Mouse (Mus musculus): ENCODE measurements around the gene Gm42372. TPM values are rescaled to one million over a fixed set of nuclear protein-coding genes. Genes with fewer than 3 reads are reported as not detected.

Gene Gm42372
- polyA plus RNA-seq, 1 experiment from 2014 or later, result 0.18 TPM

DNA sequence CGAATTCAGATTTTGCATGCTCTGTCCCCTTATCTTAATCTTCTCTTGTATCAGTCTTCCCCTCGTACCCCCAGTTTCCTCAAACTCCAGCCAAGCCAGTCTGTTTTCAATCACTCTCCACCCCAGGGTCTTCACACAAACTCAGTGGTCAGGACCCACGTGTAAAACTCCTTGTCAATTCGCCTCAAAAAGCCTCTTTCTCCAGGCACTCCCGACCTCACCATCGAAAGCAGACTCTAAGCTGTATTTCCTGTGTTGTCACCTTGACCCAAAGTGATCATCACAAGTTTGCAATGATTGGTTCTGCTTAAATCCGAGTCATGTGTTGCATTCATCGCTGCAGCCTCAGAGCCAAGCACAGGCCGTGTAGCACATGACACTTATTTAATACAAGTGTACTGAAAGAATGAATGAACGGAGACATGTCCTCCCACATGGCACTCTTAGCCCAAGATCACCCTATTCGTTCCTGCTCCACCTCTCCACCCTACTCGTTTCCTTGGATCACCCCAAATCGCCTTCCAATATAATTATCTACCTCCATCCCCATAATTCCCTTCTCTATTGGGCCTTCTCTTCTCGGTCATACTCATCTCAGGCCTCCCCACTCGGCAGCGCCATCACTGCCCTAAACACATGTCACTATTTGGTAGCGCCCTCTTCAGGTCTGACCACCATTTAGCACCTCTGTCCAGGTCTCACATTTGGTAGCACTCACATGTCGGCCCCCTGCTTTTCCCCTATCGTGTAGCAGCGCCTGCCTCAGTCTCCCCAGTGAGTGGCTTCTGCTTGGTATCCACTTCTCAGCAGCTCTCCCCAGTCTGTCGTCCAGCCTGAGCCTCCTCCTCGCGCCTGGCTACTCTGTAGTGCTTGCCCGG is 44.1 kb downstream of the Gm42372 start:
- no peaks in the 10 kb centered on the region for H3K9me3 ChIP-seq
- no peak; the same call in 1 of the 2 replicates for ATAC-seq (ENCODE audit: insufficient number of reproducible peaks, insufficient read depth, low FRiP score, low TSS enrichment, low read depth)

DNA sequence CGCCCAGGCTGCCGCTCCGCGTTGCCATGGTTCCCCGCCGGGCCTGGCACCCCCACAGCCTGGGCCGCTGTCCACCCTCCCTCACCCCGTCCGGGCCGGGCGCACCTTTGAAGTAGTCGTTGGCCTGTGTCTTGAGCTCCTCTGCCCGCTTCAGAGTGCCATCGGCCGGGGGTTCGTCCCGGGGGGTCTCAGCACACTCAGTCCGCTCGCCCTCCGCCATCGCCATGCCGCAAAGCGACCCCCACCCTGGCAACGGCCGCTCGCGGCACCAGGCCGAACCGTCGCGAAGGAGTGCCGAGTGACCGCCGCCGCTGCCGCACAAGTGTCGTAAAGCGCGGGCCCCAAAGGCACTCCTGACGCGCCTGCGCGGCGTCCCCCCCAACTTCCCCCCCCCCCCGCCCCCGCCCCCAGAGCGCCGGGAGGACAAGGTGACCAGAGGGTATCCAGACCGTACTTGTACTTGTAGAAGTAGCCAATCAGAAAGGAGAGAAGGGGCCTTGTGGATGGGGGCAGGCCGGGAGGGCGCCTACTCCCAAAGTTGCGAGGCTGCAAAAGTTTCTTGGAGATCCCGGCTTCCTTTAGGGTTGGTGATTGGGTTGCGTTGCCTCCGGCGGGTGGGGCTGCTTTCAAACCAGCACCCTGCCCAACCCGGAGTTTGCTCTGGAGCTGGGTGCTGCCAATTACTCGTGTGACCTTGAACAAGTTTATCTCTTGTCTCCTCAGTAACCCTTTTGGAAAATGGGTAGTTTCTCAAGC is 44.9 kb downstream of the Gm42372 start, which contains the start of gene Ppp5c:
Gene Ppp5c (minus strand): TSS at position 337 of the 756 bp plus-strand sequence.
- peak; percentile 71 for ATAC-seq (ENCODE audit: insufficient number of reproducible peaks, insufficient read depth, low FRiP score, low TSS enrichment, low read depth)
- Histone ChIP-seq H3K4me3 (peak within 1 kb of the TSS; percentile 90), H3K36me3 (peaks cover 43% of the 10 kb centered on the region), H3K9me3 (no peaks in the 10 kb centered on the region), H3K27ac (peak within 1 kb of the TSS; percentile 83), H3K27me3 (no peaks in the 10 kb centered on the region), H3K4me2 (peak within 1 kb of the TSS; percentile 81), H3K4me1 (peaks cover 33% of the 10 kb centered on the region), H3K9ac (peak within 1 kb of the TSS; percentile 89)
- WGBS, result under 1% methylated on average over 57 of the region's 58 CpGs

More for the DNA sequence above, 44.1 kb downstream of the Gm42372 start:
- Histone ChIP-seq H3K27me3 (no peaks in the 10 kb centered on the region), H3K4me1 (peaks cover 33% of the 10 kb centered on the region), H3K36me3 (peaks cover 43% of the 10 kb centered on the region), H3K9ac (peak overlapping the region; percentile 89), H3K4me3 (peak overlapping the region; percentile 90), H3K27ac (peak overlapping the region; percentile 83), H3K4me2 (peak overlapping the region; percentile 81)
- WGBS, result 5% methylated on average over 24 of the region's 24 CpGs

DNA sequence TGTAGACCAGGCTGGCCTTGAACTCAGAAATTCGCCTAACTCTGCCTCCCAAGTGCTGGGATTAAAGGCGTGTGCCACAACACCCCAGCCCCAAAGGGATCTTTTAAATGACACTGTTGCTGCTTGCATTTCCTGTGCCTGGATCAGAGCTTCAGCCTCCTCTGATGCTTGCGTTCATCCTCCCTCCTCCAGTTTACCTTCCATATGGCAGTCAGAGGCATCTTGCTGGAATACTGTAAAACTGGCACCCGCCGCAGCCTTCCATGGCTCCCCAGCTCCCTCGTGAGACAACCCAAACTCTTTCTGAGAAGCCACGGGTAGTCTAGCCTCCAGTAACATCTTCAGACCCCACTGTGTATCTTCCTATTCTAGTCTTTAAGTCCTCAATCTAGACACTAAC is 46.0 kb downstream of the Gm42372 start:
- H3K36me3 ChIP-seq, result peaks cover 45% of the 10 kb centered on the region
- no peak overlapping the region for H3K4me3 ChIP-seq
- 67% methylated on average over 7 of the region's 7 CpGs for WGBS
- H3K27me3 ChIP-seq, result no peaks in the 10 kb centered on the region
- H3K9me3 ChIP-seq, result no peaks in the 10 kb centered on the region
- peaks cover 33% of the 10 kb centered on the region for H3K4me1 ChIP-seq
- no peak for ATAC-seq (ENCODE audit: insufficient number of reproducible peaks, insufficient read depth, low FRiP score, low TSS enrichment, low read depth)
- H3K27ac ChIP-seq, result no peak overlapping the region
- no peak overlapping the region for H3K9ac ChIP-seq
- H3K4me2 ChIP-seq, result no peak overlapping the region

- WGBS, result 74% methylated on average over 7 of the region's 7 CpGs
- Histone ChIP-seq H3K9ac (no peak overlapping the region), H3K36me3 (peaks cover 45% of the 10 kb centered on the region), H3K4me3 (no peak overlapping the region), H3K4me2 (no peak overlapping the region), H3K27ac (no peak overlapping the region), H3K27me3 (no peaks in the 10 kb centered on the region), H3K4me1 (peaks cover 20% of the 10 kb centered on the region), H3K9me3 (no peaks in the 10 kb centered on the region)
- ATAC-seq (ENCODE audit: insufficient number of reproducible peaks, insufficient read depth, low FRiP score, low TSS enrichment, low read depth), result no peak
Measured at GRCm38 (mm10) chr7:17030239-17030638, 47.4 kb downstream of the Gm42372 start.

Other genes with a start within 250 kb of the Gm42372 start
- 272 and 278 TPM in 2 replicates for gene Ap2s1, start 244.7 kb upstream of the Gm42372 start, polyA plus RNA-seq (2015; fragmentation: Nextera tagmentation; extraction: Ambion mirVana)
- 28.2 and 29.1 TPM in 2 replicates for gene Slc1a5, start 201.7 kb upstream of the Gm42372 start, polyA plus RNA-seq (2015; fragmentation: Nextera tagmentation; extraction: Ambion mirVana)
- gene Strn4, start 167.2 kb upstream of the Gm42372 start, polyA plus RNA-seq (2015; fragmentation: Nextera tagmentation; extraction: Ambion mirVana), result 122 and 124 TPM in 2 replicates
- gene Fkrp, start 166.4 kb upstream of the Gm42372 start, polyA plus RNA-seq (2015; fragmentation: Nextera tagmentation; extraction: Ambion mirVana), result 26.8 and 30.5 TPM in 2 replicates
- gene Prkd2, start 140.2 kb upstream of the Gm42372 start, polyA plus RNA-seq (2015; fragmentation: Nextera tagmentation; extraction: Ambion mirVana), result 20.5 and 20.8 TPM in 2 replicates
- gene Dact3, start 107.8 kb upstream of the Gm42372 start, polyA plus RNA-seq (2015; fragmentation: Nextera tagmentation; extraction: Ambion mirVana), result 4.9 TPM in 2 replicates
- gene Gng8, start 91.3 kb upstream of the Gm42372 start, polyA plus RNA-seq (2015; fragmentation: Nextera tagmentation; extraction: Ambion mirVana), result 19.9 and 32.0 TPM in 2 replicates
- 1.2 TPM in 2 replicates for gene Ptgir, start 76.6 kb upstream of the Gm42372 start, polyA plus RNA-seq (2015; fragmentation: Nextera tagmentation; extraction: Ambion mirVana)
- gene Calm3, start 59.0 kb upstream of the Gm42372 start, polyA plus RNA-seq (2015; fragmentation: Nextera tagmentation; extraction: Ambion mirVana), result 104 and 111 TPM in 2 replicates
- gene Pnmal2, start 38.4 kb upstream of the Gm42372 start, polyA plus RNA-seq (2015; fragmentation: Nextera tagmentation; extraction: Ambion mirVana), result 10.5 and 10.9 TPM in 2 replicates
- gene Pnmal1, start 23.4 kb upstream of the Gm42372 start, polyA plus RNA-seq (2015; fragmentation: Nextera tagmentation; extraction: Ambion mirVana), result 1.2 and 1.7 TPM in 2 replicates
- 20.7 and 22.1 TPM in 2 replicates for gene Ccdc8, start 9.6 kb downstream of the Gm42372 start, polyA plus RNA-seq (2015; fragmentation: Nextera tagmentation; extraction: Ambion mirVana)
- 109 and 112 TPM in 2 replicates for gene Ppp5c, start 44.8 kb downstream of the Gm42372 start, polyA plus RNA-seq (2015; fragmentation: Nextera tagmentation; extraction: Ambion mirVana)
- gene Hif3a, start 79.3 kb downstream of the Gm42372 start, polyA plus RNA-seq (2015; fragmentation: Nextera tagmentation; extraction: Ambion mirVana), result 14.7 and 16.5 TPM in 2 replicates
- gene Psg16, start 91.0 kb downstream of the Gm42372 start, polyA plus RNA-seq (2015; fragmentation: Nextera tagmentation; extraction: Ambion mirVana), result 0.14 and 0.21 TPM in 2 replicates
- not detected in 2 replicates for gene Ceacam3, start 167.2 kb downstream of the Gm42372 start, polyA plus RNA-seq (2015; fragmentation: Nextera tagmentation; extraction: Ambion mirVana)
- gene Psg29, start 220.4 kb downstream of the Gm42372 start, polyA plus RNA-seq (2015; fragmentation: Nextera tagmentation; extraction: Ambion mirVana), result not detected in 2 replicates